Mouse (Mus musculus) embryonic fibroblast, embryonic 13.5 days (primary cell): ENCODE measurements around the gene Topbp1. TPM values are rescaled to one million over a fixed set of nuclear protein-coding genes. Genes with fewer than 3 reads are reported as not detected.
"Not testable (repeated sequence)": the region's sequence is repeated elsewhere in the genome, so short reads cannot be mapped to it uniquely, and the experiment has no call there.

Source experiments
- H3K27ac ChIP-seq: 2 replicates; pipeline ENCODE4 v1.5.1; 2012; ENCODE audit warnings: low read length, control low read depth, inconsistent platforms; ENCODE audit not compliant: insufficient read depth
- H3K4me1 ChIP-seq: 2 replicates; pipeline ENCODE4 v1.6.1; 2011; ENCODE audit warnings: low read length; ENCODE audit not compliant: control insufficient read depth, insufficient read depth
- H3K4me3 ChIP-seq: 2 replicates; pipeline ENCODE4 v1.5.1; 2011; ENCODE audit warnings: mild to moderate bottlenecking, control low read depth, low read length; ENCODE audit not compliant: insufficient read depth
- CTCF ChIP-seq: IDR thresholded peaks from 2 replicates; pipeline ENCODE4 v1.5.1; 2011; ENCODE audit warnings: mild to moderate bottlenecking, control low read depth, low read length, moderate library complexity, borderline replicate concordance; ENCODE audit not compliant: insufficient read depth
- POLR2A ChIP-seq: IDR thresholded peaks from 2 replicates; pipeline ENCODE4 v1.6.1; 2011; ENCODE audit warnings: low read depth, mild to moderate bottlenecking, control low read depth, low read length, moderate library complexity
- polyA plus RNA-seq: library from polyadenylated mRNA; stranded (reverse); fragments of >200 nt; gene quantifications from 2 replicates; pipeline ENCODE4 v1.2.4, GENCODE M21; 2011; ENCODE audit warnings: low read depth; ENCODE audit not compliant: missing spikeins, insufficient read length

The Topbp1 gene
- polyA plus RNA-seq, 1 experiment, result 78.8 TPM

DNA sequence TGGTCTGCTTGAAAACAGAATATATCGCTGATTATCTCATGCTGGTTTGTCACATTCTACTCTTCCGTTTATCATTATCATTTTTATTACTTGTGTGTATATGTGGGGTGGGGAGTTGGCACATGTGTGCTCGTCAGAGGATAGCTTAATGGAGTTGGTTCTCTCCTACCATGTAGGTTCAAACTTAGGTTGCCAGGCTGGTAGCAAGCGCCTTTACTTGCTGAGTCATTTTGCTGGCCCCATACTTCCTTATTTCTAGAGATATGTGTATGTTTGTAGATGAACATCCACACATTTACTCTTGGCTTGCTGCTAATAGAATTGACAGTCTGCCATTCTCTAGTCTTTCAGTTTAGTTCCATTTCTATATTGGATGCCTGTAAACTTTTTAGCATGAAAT lies 42.0 kb downstream of the Topbp1 start:
- Histone ChIP-seq H3K4me3 (no peak overlapping the region), H3K4me1 (peaks cover 2% of the 10 kb centered on the region; the same call in 1 of the 2 replicates), H3K27ac (no peak overlapping the region)
- TF ChIP-seq POLR2A, result no peak
- no peak for TF ChIP-seq CTCF

DNA sequence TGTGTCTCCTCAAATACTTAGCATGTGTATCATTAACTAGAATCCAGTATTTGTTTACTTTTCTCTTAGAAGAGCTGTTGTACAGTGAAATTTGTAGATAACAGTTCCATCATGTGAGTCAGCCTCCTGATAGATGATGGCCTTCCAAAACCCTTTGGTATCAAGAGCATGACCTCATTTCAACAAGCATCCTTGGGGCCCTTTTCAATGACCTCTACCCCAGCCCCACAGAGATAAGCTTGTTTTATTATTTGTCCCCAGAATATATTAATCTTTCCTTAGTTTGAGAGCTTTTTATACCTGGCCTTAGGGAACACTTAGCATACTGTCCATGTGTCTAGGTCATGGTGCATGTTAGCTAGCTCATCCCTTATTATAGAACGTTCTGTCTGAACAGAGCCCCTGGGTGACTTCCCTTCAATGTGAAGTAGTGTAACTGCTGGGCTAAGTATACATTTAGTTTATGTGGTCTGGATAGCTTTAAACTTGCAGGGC lies 43.0 kb downstream of the Topbp1 start:
- Histone ChIP-seq H3K27ac (no peak overlapping the region; the same call in 1 of the 2 replicates), H3K4me3 (no peak overlapping the region), H3K4me1 (peaks cover 2% of the 10 kb centered on the region; the same call in 1 of the 2 replicates)
- no peak for TF ChIP-seq CTCF
- TF ChIP-seq POLR2A, result no peak

DNA sequence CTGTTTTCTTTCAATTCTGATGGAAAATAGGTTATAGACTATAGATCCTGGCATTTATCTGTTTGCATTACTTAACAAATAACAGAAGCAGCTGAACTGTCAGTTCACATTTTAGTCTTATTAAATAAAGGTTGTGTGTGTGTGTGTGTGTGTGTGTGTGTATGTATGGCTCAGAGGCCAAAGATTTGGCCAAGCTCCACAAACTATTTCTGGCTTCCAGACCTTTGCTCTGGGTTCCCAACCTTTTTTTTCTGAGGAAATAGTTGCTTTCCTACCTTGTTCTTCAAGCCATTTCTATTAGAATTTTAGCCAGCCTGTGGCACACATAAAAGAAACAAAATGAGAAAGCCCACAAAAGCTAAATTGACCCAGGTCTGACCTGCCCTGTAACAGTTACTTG lies 43.8 kb downstream of the Topbp1 start:
- Histone ChIP-seq H3K4me3 (no peak overlapping the region), H3K4me1 (peaks cover 2% of the 10 kb centered on the region; the same call in 1 of the 2 replicates), H3K27ac (peak overlapping the region; percentile 68; the same call in 1 of the 2 replicates)
- no peak for TF ChIP-seq POLR2A
- TF ChIP-seq CTCF, result no peak

DNA sequence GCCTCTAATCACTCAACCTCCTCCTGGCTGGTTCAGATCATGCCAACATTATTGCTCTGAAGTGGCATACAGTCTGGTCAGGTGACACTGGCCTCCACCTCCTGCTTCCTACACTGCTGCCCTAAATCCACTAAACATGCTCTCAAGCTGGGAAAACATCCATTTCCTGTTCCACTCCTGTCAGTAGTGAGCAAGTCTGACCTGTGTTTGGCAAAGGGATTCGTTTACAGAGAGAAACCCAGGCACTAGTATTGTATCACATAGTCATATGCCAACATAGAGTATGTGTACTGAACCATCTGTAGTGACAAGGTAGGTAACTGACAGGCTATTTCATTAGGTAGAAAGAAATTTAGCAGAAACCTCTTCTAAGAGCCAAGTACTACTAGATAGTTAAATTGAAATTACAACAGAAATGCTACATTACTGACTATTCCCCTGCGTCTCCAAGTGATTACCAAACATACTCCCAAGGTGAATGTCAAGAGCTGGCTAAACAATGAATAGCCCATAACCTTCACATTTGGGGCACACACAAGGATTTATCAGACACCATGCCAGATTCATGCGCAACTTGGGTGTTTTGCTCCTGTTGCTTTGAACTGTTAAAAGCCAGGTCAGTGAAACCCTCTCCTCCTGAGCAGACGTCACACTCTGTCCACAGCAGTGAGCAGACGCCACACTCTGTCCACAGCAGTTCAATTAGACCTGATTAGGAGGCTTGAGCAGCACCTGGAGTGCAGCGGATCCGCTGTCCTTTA lies 48.7 kb downstream of the Topbp1 start:
- not testable (repeated sequence) for H3K27ac ChIP-seq, H3K4me1 ChIP-seq, H3K4me3 ChIP-seq

DNA sequence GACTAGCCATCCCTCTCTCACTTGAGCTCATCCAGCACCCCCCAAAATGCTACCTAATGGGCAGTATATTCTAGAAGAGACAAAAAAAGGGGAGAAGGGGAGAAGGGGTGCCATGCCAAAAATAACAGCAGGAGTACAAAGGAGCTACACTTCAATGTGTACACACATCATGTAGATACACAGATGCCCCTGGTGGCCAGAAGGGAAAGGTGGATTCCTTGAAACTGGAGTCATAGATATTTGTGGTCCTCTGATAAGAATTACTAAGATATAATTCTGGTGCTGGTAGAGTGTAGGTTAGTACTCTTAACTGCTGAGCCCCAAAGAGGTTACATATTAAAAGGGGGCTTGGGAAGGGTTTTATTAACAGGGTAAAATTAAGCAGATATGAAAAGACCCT lies 52.9 kb downstream of the Topbp1 start:
- TF ChIP-seq CTCF (no peak), POLR2A (no peak)
- H3K4me3 ChIP-seq, result no peak overlapping the region
- H3K4me1 ChIP-seq, result peaks cover 5% of the 10 kb centered on the region
- no peak overlapping the region for H3K27ac ChIP-seq

DNA sequence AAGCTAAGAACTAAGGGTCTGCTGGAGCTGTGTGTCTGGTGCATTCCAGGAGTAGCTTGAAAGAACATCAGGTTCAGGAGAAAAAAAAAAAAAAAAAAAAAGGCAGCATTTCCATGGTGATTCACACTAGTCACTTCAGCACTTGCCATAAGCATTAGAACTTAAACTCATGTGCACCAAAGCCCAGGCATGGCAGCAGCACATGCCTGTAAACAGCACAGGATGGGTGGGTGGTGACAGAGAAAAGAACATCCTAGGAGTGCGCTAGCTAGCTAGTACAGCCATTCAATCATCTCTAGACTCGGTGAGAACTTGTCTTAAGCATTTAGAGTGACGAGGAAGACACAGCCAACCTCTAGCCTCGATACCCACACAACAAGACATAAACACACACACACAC lies 53.5 kb downstream of the Topbp1 start:
- peaks cover 6% of the 10 kb centered on the region for H3K4me1 ChIP-seq

DNA sequence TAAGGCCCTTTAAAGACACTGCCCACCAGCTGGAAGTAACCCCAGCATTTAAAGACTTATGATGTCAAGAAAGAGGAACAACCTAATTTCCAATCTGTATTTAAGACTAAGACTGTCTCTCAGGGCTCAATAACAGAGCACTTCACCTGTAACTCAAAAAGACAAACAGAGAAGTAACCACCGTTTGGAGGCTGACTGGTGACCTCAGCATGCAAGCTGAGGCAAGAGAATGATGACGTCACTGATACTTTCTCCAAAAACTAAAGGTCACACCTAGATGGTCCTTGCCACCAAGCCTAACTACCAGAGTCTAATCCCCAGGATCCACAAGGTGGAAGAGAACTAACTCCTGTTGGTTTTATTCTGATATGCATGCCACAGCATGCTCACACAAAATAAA lies 55.6 kb downstream of the Topbp1 start:
- TF ChIP-seq POLR2A, result no peak
- TF ChIP-seq CTCF, result no peak
- no peak overlapping the region for H3K27ac ChIP-seq
- peaks cover 6% of the 10 kb centered on the region for H3K4me1 ChIP-seq
- no peak overlapping the region for H3K4me3 ChIP-seq

More for the DNA sequence above, 53.5 kb downstream of the Topbp1 start:
- no peak overlapping the region for H3K4me3 ChIP-seq
- TF ChIP-seq CTCF (no peak), POLR2A (no peak)
- no peak overlapping the region for H3K27ac ChIP-seq

DNA sequence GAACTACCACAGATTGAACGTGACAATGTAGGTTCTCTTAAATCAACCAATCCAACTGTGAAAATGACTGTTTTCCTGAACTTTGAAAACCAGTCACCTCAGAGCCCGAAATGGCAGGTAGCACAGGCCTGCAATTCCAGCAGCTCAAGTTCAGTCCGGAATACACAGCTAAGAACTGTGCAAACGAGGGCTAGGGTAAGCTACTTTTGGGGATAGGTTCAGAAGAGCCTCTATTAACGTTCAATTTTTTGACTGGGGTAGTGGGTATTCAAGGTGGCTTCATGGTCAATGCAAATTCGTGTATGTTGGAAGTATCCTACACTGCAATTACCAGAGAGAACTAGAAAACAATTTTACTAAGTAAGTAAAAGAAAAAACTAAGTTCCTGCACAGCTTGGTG lies 58.1 kb downstream of the Topbp1 start:
- peak overlapping the region; percentile 100 for H3K4me3 ChIP-seq
- H3K27ac ChIP-seq, result no peak overlapping the region
- TF ChIP-seq CTCF, result no peak
- TF ChIP-seq POLR2A, result no peak
- H3K4me1 ChIP-seq, result peaks cover 9% of the 10 kb centered on the region

DNA sequence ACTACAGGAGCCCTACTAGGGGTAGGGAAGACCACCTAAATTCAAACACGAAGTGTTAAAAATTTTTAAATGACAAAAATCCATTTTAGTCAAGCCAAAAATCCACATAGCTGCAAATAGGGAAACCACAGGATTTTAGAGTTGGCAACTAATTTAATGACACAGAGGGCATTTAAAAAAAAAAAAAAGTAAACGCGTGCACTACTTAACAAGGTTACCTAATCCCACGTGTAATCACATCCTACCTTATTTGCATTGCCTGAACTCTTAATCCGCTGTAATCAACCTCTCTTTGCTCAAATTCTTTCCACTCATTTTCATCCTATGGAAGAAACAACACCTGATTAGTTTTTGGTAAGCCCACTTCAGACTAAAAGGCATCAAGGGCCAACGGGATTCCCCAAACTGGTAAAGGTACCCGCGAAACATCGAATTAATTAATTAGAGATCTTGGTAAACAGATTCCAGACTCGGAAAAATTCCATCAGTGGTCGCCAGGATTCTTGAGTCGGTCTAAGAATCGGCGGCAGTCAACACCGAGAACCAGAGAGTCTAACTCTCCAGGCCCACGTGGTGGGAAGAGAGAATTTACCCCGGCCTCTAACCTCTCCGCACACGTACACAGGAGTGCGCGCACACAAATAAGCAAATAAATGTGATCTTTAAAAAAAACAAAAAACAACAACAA lies 58.9 kb downstream of the Topbp1 start:
- H3K4me3 ChIP-seq, result peak overlapping the region; percentile 100
- TF ChIP-seq POLR2A, result no peak
- no peak for TF ChIP-seq CTCF
- H3K4me1 ChIP-seq, result peaks cover 9% of the 10 kb centered on the region; the same call in 1 of the 2 replicates
- H3K27ac ChIP-seq, result peak overlapping the region; percentile 77
